Mouse (Mus musculus) mesoderm, embryonic 11.5 days (tissue): ENCODE measurements around the gene Stxbp1.

Source experiments
- DNase-seq: peaks from one replicate; pipeline ENCODE4 v3.0.0-alpha.2; 2012; ENCODE audit warnings: low read depth, low spot score

Gene Stxbp1

GRCm38 (mm10) chr2:32846805-32847467 lies at the start of gene Stxbp1:
Gene Stxbp1 (minus strand): TSS chr2:32847245.
- DNase-seq = peak; percentile 93

- no peak for DNase-seq
Measured at GRCm38 (mm10) chr2:32896507-32897147, 49.6 kb upstream of the Stxbp1 start.

- DNase-seq = no peak
Measured at GRCm38 (mm10) chr2:32895606-32896106, 48.6 kb upstream of the Stxbp1 start.

DNA sequence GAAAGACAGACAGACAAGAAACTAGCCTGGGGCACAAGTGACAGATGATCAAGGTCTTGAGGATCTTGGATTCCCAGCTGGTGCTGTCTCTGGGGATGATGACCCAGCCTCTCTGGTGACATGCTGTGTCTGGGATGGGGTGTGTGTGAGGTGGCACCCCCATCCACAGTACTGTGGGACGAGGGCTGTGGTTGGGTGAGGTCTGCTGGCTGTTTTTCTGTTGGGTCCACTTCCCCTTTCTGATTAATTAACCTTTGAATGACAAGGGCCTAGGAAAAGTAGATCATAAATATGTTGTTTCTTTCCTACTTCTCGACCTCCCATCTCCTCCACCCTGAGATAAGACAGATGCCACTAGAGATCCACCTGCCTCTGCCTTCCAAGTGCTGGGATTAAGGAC lies 47.1 kb upstream of the Stxbp1 start:
- DNase-seq = no peak

DNA sequence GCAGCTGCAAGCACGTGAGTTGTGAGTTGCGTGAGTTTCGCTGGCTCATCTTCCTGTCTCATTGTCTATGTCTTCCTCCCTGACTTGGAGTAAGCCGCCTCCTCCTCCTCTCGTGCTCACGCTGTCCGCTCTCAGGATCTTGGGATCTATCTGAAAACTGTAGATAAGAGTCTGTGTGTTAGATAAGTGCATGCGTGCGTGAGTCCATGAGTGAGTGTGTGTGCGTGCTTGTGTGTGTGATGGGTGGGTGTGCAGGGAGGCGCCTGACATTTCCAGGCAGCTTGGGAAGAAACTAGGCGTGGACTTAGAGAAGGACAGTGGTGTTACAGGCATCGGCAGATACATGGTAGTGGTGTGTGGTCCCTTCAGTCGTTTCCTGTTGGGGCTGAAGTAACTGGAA lies 45.4 kb upstream of the Stxbp1 start:
- DNase-seq = no peak

DNA sequence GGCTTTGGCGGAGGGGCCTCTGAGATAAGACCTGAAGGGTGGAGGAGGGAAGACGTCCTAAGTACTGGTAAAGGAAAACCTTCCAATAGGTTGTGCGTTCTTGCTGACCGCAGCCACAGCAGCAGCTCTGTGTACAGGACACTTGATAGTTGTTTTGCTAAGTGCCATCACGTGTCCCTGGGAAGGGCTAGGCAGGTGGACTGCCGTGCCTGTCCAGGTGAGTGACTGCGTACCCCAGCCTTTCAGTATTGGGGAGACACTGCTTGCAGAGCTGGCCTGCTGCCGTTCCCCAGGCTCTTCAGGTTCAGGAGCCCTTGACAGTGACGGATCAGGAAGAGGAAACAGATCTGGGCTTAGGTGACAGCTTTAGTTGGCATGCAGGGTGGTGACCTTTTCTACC lies 44.2 kb upstream of the Stxbp1 start:
- DNase-seq = no peak

DNA sequence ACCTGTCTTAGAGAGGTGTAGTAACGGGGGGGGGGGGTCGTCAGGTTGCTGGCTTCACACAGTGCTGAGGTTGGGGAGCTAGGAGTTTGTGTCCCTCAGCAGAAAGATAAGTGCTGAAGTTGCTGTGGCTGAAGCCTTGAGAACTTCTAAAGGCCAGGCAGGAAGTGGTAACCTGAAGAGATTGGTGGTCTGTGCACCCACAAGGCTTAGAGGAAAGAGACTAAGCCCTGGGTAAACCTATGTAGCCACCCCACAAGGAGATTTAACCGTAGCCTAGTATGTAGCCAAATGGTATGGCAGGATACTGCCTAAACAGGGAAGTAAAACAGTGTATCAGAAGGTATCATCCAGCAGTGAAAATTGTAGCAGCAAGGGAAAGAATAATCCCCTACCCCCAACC lies 43.2 kb upstream of the Stxbp1 start:
- DNase-seq = no peak

- DNase-seq = no peak
Measured at GRCm38 (mm10) chr2:32888551-32888950, 41.5 kb upstream of the Stxbp1 start.

DNA sequence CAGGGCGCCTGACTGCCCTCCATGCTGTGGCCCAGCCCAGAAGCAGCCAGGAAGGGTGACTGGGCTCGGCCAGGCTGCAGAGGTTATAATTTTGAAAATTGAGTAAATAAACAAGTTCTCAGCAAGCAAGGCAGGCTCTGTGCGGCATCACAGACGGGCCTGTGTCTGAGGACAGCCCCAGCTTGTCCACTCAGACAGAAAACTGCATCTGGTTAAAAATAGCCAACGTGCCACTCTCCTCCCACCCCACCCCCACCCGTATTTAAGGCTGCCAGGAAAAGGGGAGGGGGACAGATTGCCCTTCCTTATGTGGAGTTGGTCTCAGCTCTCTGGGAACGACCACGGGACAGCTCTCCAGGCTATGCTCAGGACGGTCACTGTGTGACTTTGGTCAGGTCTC lies 41.0 kb upstream of the Stxbp1 start:
- peak; percentile 48 for DNase-seq

- DNase-seq = no peak
Measured at GRCm38 (mm10) chr2:32884745-32885144, 37.7 kb upstream of the Stxbp1 start.

DNA sequence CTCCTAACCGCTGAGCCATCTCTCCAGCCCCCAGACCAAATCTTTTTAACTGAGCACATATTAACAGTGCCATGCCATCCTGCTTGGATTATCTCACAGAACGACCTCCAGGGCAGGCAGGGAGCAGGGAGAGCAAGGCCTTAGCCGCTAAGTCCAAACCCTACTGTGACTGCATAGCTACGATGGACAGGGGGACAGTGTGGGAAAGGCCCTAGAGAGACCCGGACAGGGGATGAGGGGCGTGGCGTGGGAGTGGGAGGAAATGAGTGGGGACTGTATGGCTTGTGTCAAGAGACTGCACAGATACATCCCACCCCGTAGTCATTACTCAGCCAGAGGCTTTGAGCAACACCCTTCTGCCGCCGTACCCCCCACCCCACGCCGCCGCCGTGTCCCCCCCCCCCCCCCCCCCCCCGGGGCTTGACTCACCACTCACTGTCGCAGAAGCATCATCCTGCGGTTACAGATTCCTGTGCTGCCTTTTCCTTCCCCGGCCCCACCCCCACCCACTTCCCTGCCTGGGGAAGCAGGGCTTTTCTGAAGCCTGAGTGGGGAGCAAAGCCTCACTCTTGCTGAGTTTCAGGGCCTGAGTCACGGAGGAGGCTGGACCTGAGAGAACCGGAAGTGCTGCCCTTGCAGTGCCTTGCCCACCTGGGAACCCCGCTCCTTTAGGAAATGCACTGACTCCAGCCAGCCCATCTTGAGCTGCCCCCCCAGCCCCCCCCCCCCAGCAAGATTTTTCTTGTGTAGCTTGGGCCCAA lies 35.4 kb upstream of the Stxbp1 start:
- DNase-seq = no peak

DNA sequence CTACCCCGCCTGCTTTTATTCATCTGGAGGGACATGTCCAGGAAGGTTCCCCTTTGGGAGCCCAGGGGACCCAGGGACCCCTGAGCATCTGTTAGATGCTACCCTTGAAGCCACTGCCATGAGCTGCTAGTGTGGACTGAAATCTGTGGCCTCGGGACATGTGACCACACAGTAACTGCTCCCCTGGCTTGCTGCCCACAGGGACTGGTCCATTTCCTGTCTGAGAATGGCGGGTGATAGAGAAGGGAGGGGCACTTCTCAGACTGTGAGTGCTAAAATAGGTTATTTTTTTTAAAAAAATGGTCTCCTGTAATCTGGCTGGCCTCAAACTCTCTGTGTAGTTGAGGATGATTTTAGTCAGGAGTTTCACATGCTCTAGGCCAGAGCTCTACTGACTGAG lies 34.7 kb upstream of the Stxbp1 start:
- DNase-seq = no peak

DNA sequence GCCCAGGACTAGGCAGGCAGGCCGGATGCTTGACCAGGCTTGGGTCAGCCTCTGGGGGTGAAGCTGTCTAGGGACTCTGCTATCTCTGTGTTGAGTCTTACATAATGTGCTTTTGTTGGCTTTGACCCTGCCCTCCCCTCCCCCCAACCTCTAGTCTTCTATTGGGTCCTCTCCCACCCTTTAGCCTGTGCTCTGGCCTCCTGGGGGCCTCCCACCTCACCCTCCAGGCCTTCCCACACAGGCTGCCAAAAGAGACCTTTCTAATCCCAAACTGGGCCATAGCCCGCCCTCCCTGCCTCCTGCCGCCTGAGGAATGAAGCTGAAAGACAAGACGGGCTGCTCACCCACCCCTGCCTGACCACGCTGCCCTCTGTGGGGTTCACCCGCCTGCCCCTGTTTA lies 34.0 kb upstream of the Stxbp1 start:
- DNase-seq = no peak

GRCm38 (mm10) chr2:32879593-32879992 lies 32.5 kb upstream of the Stxbp1 start:
- DNase-seq = no peak

GRCm38 (mm10) chr2:32878396-32878795 lies 31.4 kb upstream of the Stxbp1 start:
- no peak for DNase-seq

DNA sequence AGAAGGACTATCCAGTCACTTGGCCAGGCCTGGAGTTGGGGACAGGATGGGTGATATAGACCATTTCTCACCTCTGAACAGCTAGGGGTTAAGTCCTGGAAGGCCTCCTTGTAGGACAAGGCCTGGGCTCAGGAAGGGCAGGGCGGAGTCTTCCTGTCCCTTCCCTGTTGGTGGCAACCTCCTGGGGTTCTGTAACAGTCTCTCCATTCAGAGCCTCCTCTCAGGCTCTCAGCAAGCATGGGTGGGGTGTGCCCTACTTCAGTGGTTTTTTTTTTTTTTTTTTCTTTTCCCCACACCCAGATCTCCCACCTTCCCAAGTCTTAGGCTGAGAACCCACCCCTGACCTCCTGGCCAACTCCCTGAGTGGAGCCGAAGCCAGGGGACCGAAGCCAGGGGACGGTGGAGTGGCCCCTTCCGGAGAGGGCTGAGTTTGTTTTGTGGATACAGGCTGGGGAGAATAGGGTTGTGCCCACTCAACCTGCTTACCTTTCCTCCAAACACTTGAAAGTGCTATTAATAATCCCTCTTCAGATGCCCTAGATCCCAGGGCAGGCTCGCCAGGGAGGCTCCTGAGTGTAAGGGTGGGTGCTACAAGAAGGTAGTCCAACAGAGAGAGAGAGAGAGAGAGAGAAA lies 30.8 kb upstream of the Stxbp1 start:
- no peak for DNase-seq

DNA sequence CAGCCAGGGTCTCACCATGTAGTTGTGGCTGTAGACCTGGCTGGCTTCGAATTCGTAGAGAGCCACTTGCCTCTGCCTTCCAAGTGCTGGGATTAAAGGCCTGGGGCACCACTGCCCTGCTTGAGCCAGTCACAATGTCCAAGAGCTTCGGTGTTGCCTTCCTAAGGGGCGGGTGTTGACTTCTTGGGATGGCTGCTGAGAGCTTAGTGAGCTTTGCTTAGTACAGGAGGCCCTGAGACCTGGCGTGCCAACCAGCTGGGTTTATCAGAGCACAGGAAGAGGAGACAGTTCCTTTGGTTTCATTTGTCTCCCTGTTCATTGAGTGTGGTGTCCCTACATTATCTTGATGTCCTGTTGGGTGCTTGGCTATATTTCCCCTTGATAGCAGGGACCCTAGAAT lies 30.3 kb upstream of the Stxbp1 start:
- DNase-seq = no peak

GRCm38 (mm10) chr2:32876490-32877302 lies 29.7 kb upstream of the Stxbp1 start:
- no peak for DNase-seq

- peak; percentile 90 for DNase-seq
Measured at GRCm38 (mm10) chr2:32875675-32876489, 28.8 kb upstream of the Stxbp1 start, which contains the start of gene Fam129b. Gene Fam129b (plus strand): TSS chr2:32876114.

DNA sequence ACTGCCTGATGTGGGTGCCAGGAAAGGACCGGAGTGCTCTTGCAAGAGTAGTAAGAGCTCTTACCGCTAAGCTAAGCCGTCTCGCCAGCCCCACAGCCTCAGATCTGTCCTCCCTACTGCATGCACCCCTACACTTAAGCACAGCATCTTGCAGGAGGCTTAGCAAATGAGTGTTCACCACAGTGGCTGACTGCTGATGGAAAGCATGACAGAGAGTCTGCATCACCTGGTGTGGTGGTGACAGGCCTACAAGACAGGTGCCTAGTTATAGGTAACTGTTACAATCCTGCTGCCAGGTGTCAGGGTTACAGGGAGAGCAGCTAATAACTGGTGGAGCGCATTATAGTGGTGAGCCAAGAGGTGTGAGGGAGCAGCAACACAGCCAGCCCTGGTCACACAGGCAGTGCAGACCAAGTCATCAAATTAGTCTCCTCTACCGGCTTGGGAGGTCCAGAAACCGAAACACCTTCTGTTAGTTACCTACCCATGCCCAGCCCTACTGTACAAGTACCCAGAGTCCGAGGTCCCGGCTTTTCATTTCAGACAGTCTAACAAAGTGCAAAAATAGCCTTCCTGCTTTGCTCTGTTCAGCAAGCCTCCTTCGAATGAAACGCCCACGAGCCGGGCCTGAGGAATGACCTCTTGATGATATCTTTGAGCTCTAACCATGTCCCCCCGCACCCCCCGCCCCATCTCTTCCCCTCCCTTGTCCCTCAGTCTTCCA lies 28.1 kb upstream of the Stxbp1 start:
- DNase-seq = no peak
